Mouse (Mus musculus) thymus, adult 18-20 months (tissue): ENCODE data around the gene Olfr352.

ENCODE experiments used
- DNase-seq, 2 experiments: peaks; one replicate each; pipeline ENCODE4 v3.0.0; 2022; ENCODE audit warnings: mixed read lengths in 2 of 2

Gene Olfr352

DNA sequence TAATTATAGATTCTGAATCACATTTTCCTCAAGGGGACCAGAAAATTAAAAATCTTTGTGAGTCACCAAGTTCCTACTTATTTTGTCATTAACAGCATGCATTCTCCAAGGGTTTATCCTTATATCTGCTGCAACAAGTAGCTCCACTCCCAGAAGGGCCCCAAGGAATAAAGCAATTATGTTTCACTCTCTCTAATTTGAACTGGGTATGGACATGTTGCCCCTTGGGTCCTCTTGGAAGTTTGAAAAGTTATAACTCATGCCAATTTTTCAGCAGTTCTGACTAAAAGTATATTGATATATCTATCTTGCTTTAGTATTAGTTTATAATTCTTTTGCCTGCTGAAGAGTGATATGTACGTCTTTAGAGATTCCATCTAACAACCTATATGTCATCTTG is at the start of gene Olfr352:
Olfr352 (plus strand) TSS at position 301 of the 400 bp plus-strand sequence.
- DNase-seq: no peak

GRCm38 (mm10) chr2:36846010-36846409 is 22.2 kb upstream of the Olfr352 start, which contains the start of gene Olfr350:
TSS of gene Olfr350 (plus strand) at chr2:36846310.
- DNase-seq: no peak

DNA sequence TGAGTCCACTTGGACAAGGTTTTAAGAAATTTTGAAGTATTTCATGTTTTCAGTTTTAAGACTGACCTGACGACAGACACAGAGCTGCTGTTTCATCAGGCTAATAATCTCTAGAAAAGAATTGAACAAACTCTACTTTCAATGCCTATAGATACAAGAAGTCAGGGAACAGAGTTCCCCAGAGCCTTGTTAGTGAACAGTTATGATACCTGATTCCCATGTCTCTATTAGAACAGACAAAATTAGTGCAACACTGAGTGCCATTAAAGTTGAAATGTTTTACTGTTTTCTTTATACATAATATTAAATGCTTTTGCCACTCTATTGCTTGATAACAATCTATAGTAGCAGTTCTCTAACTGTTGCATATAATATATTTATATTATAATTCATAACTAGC is 5.7 kb upstream of the Olfr352 start, which contains the start of gene Olfr351:
Olfr351 (minus strand) TSS at position 101 of the 400 bp plus-strand sequence.
- DNase-seq: no peak

DNA sequence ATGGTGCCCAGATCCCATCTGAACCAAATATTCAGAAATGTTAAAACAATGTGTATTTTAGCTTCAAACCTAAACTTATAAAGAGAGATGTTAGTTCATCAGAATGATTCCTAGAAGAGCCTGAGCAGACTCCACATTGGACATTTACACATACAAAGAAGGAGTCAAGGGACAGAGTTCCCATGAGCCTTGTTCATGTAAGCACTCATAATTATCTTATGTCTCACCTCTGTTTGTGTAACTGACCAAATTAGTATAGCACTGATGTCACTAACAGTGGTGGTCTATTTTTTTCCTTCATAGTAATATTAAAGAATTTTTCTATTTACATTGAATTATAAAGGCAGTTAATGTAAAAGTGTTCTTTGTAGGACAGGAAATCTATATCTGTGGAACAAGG is 24.6 kb downstream of the Olfr352 start, which contains the start of gene Olfr353:
Olfr353 (minus strand) TSS at position 101 of the 400 bp plus-strand sequence.
- DNase-seq: no peak

DNA sequence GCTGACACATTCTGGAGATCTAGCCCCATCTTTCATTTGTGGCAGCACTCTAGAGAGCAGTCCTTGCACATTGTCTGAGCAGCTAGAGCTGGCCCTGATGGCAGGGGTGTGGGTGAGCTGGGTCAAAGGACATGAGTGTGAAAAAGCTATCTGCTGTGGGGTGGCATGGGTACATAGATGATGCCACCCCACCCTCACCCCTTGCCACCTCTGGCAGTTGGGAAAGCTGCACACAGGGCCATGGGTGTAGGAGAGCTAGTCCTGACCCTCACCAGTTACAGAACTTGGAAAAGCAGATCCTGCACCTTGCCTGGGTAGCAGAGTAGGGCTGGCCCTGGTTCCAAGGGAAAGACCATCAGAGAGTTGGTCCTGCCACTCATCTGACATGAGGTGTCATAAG is 28.9 kb downstream of the Olfr352 start:
- no peak for DNase-seq

- DNase-seq: no peak
Observed at GRCm38 (mm10) chr2:36905380-36905779, 37.1 kb downstream of the Olfr352 start, which contains the start of gene Olfr354. TSS of gene Olfr354 (plus strand) at chr2:36905680.
